Mouse (Mus musculus): Measurements from ENCODE around the gene Cyth1.

- TF ChIP-seq POLR2A (IDR thresholded peaks at IDR 0.05; ENCODE audit: low read depth, low read length) (no peak), CTCF (IDR thresholded peaks at IDR 0.05; ENCODE audit: extremely low read depth, insufficient read depth, insufficient read length, insufficient replicate concordance) (no peak)
Observed at GRCm38 (mm10) chr11:118216468-118216867, 31.9 kb downstream of the Cyth1 start.
